Mouse (Mus musculus): ENCODE measurements around the gene Mybpc3. TPM values are rescaled to one million over a fixed set of nuclear protein-coding genes. Genes with fewer than 3 reads are reported as not detected.

Mybpc3 gene
- polyA plus RNA-seq, 1 experiment from 2014 or later = 4.7 TPM

- TF ChIP-seq EP300 (IDR thresholded peaks at IDR 0.05) (no peak), CTCF (IDR thresholded peaks at IDR 0.05) (no peak)
- H3K36me3 ChIP-seq (ENCODE audit: insufficient read depth, low read length) = no peaks in the 10 kb centered on the region
- H3K9me3 ChIP-seq (ENCODE audit: low read length) = no peaks in the 10 kb centered on the region
- no peak overlapping the region for H3K27ac ChIP-seq (ENCODE audit: low read length)
- no peaks in the 10 kb centered on the region for H3K27me3 ChIP-seq (replicated peaks; ENCODE audit: insufficient read depth, low read length)
- H3K4me3 ChIP-seq (ENCODE audit: low read depth, low read length) = no peak overlapping the region
- H3K4me1 ChIP-seq (ENCODE audit: insufficient read depth, low read depth, low read length) = no peaks in the 10 kb centered on the region
- H3K4me2 ChIP-seq (replicated peaks; ENCODE audit: low read depth, low read length) = no peak overlapping the region
- H3K9ac ChIP-seq (replicated peaks; ENCODE audit: low read depth) = no peak overlapping the region
- no peak for DNase-seq (ENCODE audit: low spot score)
- 75% methylated on average over 9 of the region's 9 CpGs for WGBS
- ATAC-seq = no peak
Measured at GRCm38 (mm10) chr2:91086392-91087237, 31.3 kb upstream of the Mybpc3 start.

- ATAC-seq = no peak
- Histone ChIP-seq H3K36me3 (ENCODE audit: insufficient read depth, low read length) (no peaks in the 10 kb centered on the region), H3K4me1 (ENCODE audit: insufficient read depth, low read depth, low read length) (no peaks in the 10 kb centered on the region), H3K4me2 (replicated peaks; ENCODE audit: low read depth, low read length) (no peak overlapping the region), H3K27ac (ENCODE audit: low read length) (no peak overlapping the region), H3K4me3 (ENCODE audit: low read depth, low read length) (no peak overlapping the region), H3K9ac (replicated peaks; ENCODE audit: low read depth) (no peak overlapping the region), H3K27me3 (replicated peaks; ENCODE audit: insufficient read depth, low read length) (no peaks in the 10 kb centered on the region), H3K9me3 (ENCODE audit: low read length) (no peaks in the 10 kb centered on the region)
- whole genome bisulfite sequencing = 77% methylated on average over 9 of the region's 9 CpGs
- no peak for DNase-seq (ENCODE audit: low spot score)
- TF ChIP-seq EP300 (IDR thresholded peaks at IDR 0.05) (no peak), CTCF (IDR thresholded peaks at IDR 0.05) (no peak)
Measured at GRCm38 (mm10) chr2:91087453-91087852, 30.5 kb upstream of the Mybpc3 start.

DNA sequence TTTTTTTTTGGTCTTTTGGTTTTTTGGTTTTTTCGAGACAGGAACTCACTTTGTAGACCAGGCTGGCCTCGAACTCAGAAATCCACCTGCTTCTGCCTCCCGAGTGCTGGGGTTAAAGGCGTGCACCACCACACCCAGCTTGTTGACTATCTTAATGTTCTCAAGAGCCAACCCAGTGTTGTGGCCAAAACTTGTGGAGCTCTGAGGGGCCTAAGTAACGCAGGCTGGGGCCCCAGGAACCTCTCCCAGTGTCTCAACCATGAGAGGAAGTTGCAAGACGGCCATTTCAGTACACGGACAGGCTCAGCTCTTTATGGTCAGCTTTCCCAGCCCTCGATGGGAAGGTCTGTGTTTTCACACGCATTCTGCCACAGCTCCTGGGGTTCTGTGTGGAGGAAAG lies 29.0 kb upstream of the Mybpc3 start:
- Histone ChIP-seq H3K27ac (ENCODE audit: low read length) (no peak overlapping the region), H3K9ac (replicated peaks; ENCODE audit: low read depth) (no peak overlapping the region), H3K27me3 (replicated peaks; ENCODE audit: insufficient read depth, low read length) (no peaks in the 10 kb centered on the region), H3K4me3 (ENCODE audit: low read depth, low read length) (no peak overlapping the region), H3K36me3 (ENCODE audit: insufficient read depth, low read length) (no peaks in the 10 kb centered on the region), H3K9me3 (ENCODE audit: low read length) (no peaks in the 10 kb centered on the region), H3K4me2 (replicated peaks; ENCODE audit: low read depth, low read length) (no peak overlapping the region), H3K4me1 (ENCODE audit: insufficient read depth, low read depth, low read length) (no peaks in the 10 kb centered on the region)
- ATAC-seq = peak; percentile 23; the same call in 1 of the 2 replicates
- DNase-seq (ENCODE audit: low spot score) = peak; percentile 40
- TF ChIP-seq CTCF (IDR thresholded peaks at IDR 0.05) (no peak), EP300 (IDR thresholded peaks at IDR 0.05) (no peak)
- WGBS = 64% methylated on average over 9 of the region's 9 CpGs

GRCm38 (mm10) chr2:91090208-91090607 lies 27.7 kb upstream of the Mybpc3 start:
- H3K4me2 ChIP-seq (replicated peaks; ENCODE audit: low read depth, low read length) = no peak overlapping the region
- H3K27me3 ChIP-seq (replicated peaks; ENCODE audit: insufficient read depth, low read length) = no peaks in the 10 kb centered on the region
- H3K9ac ChIP-seq (replicated peaks; ENCODE audit: low read depth) = no peak overlapping the region
- 62% methylated on average over 6 of the region's 6 CpGs for WGBS
- no peak overlapping the region for H3K4me3 ChIP-seq (ENCODE audit: low read depth, low read length)
- no peak for DNase-seq (ENCODE audit: low spot score)
- H3K27ac ChIP-seq (ENCODE audit: low read length) = no peak overlapping the region
- no peaks in the 10 kb centered on the region for H3K36me3 ChIP-seq (ENCODE audit: insufficient read depth, low read length)
- H3K9me3 ChIP-seq (ENCODE audit: low read length) = no peaks in the 10 kb centered on the region
- TF ChIP-seq CTCF (IDR thresholded peaks at IDR 0.05) = no peak
- no peak for TF ChIP-seq EP300 (IDR thresholded peaks at IDR 0.05)
- ATAC-seq = no peak
- H3K4me1 ChIP-seq (ENCODE audit: insufficient read depth, low read depth, low read length) = no peaks in the 10 kb centered on the region

DNA sequence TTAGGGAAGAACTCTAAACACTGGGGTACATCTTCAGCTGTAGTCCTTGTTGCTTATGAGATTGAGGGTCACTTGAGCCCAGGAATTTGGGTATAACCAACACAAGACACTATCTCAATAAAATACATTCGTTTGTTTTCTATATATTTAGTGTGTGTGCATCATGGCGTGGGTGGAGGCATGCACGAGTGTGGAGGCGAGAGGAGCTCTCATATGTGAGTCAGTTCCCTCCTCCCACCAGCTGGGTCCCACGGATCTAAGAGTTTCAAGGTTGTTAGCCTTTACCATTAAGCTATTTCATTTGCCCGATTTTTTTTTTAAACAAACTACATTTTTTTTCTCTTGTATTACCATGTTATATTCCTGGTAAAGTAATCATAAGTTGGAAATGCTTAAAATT lies 27.1 kb upstream of the Mybpc3 start:
- no peak overlapping the region for H3K9ac ChIP-seq (replicated peaks; ENCODE audit: low read depth)
- no peaks in the 10 kb centered on the region for H3K27me3 ChIP-seq (replicated peaks; ENCODE audit: insufficient read depth, low read length)
- ATAC-seq (no peak), DNase-seq (ENCODE audit: low spot score) (no peak)
- H3K36me3 ChIP-seq (ENCODE audit: insufficient read depth, low read length) = no peaks in the 10 kb centered on the region
- 67% methylated on average over 6 of the region's 6 CpGs for WGBS
- TF ChIP-seq CTCF (IDR thresholded peaks at IDR 0.05) = no peak
- no peak for TF ChIP-seq EP300 (IDR thresholded peaks at IDR 0.05)
- H3K9me3 ChIP-seq (ENCODE audit: low read length) = no peaks in the 10 kb centered on the region
- no peak overlapping the region for H3K4me3 ChIP-seq (ENCODE audit: low read depth, low read length)
- no peak overlapping the region for H3K4me2 ChIP-seq (replicated peaks; ENCODE audit: low read depth, low read length)
- no peaks in the 10 kb centered on the region for H3K4me1 ChIP-seq (ENCODE audit: insufficient read depth, low read depth, low read length)
- no peak overlapping the region for H3K27ac ChIP-seq (ENCODE audit: low read length)

DNA sequence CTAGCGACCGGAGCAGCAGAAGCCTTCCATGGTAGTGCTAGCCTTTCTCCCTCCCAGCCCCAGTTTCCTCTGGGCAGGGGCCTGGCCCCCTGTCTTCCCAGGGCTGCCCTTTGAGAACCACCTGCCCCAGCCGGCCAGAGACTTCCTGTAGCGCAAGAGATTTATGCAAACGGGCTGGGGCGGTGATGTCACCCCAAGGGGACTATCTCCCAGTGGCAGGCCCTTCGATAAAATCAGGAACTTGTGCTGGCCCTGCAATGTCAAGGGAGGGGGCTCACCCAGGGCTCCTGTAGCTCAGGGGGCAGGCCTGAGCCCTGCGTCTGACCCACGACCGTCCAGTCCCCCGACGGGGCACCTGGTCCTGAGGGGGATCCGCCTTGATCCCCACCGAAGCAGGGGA lies 21.4 kb upstream of the Mybpc3 start:
- H3K9ac ChIP-seq (replicated peaks; ENCODE audit: low read depth) = no peak overlapping the region
- H3K36me3 ChIP-seq (ENCODE audit: insufficient read depth, low read length) = no peaks in the 10 kb centered on the region
- H3K4me2 ChIP-seq (replicated peaks; ENCODE audit: low read depth, low read length) = no peak overlapping the region
- WGBS = 62% methylated on average over 14 of the region's 14 CpGs
- no peak overlapping the region for H3K27ac ChIP-seq (ENCODE audit: low read length)
- H3K9me3 ChIP-seq (ENCODE audit: low read length) = no peaks in the 10 kb centered on the region
- H3K4me1 ChIP-seq (ENCODE audit: insufficient read depth, low read depth, low read length) = no peaks in the 10 kb centered on the region
- ATAC-seq = peak; percentile 27; the same call in 1 of the 2 replicates
- DNase-seq (ENCODE audit: low spot score) = peak; percentile 47
- no peak overlapping the region for H3K4me3 ChIP-seq (ENCODE audit: low read depth, low read length)
- no peaks in the 10 kb centered on the region for H3K27me3 ChIP-seq (replicated peaks; ENCODE audit: insufficient read depth, low read length)
- TF ChIP-seq CTCF (IDR thresholded peaks at IDR 0.05) (no peak), EP300 (IDR thresholded peaks at IDR 0.05) (no peak)

Data from lung, postnatal 0 days (tissue).